In the genomic region with DNA sequence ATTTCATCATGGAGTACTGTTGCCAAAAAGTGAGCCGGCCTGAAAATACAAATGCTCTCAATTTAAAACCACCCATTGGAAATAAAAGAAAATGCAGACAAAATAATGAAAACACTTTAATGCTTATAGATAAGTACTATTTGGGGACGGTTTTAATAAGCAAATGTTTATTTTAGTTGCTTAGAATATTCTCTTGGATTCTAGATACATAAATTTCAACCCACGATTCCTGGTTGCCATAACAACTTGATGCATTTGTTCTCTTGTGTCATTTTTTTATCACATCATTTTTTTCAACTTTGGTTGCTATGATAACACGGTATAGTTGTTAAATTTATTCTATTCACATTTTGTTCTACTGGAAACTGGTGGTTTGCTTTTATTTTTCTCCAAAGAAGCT, we compare ENCODE assay signal across 28 mouse cellular contexts.
DNase-seq lines count a peak whose midpoint lies in the region; ATAC-seq and TF ChIP-seq lines count a peak whose summit lies in the region.
"Had no signal": no experiment of that assay in that cellular context is flagged by ENCODE, and none has a peak within 500 bp of the region (broad histone marks: within the 10 kb centered on the region; RNA-seq: fewer than 3 reads in every experiment).

No protein-coding gene starts in this region.

- peak; percentile 64 for ATAC-seq in forebrain, postnatal 0 days
- no peak for ATAC-seq in midbrain, embryonic 16.5 days
- ATAC-seq in midbrain, embryonic 11.5 days (ENCODE audit: low FRiP score): no peak
- ATAC-seq: intestine, postnatal 0 days had no signal

- H3K9me3 ChIP-seq in forebrain, postnatal 0 days (ENCODE audit: low read length): no peaks in the 10 kb centered on the region
- H3K9me3 ChIP-seq in forebrain, embryonic 10.5 days: no peaks in the 10 kb centered on the region
- no peaks in the 10 kb centered on the region for H3K9me3 ChIP-seq in midbrain, embryonic 16.5 days (replicated peaks; ENCODE audit: control insufficient read depth, low read length, poor library complexity, severe bottlenecking)
- no peaks in the 10 kb centered on the region for H3K9me3 ChIP-seq in midbrain, embryonic 11.5 days (ENCODE audit: control insufficient read depth, low read length)
- H3K9me3 ChIP-seq: hindbrain, embryonic 12.5 days had no signal

- peak overlapping the region; percentile 37; the same call in 1 of the 2 replicates for H3K27ac ChIP-seq in forebrain, postnatal 0 days (ENCODE audit: low read depth, low read length)
- no peak overlapping the region for H3K27ac ChIP-seq in forebrain, embryonic 10.5 days
- peak overlapping the region; percentile 38; the same call in 1 of the 2 replicates for H3K27ac ChIP-seq in midbrain, embryonic 16.5 days (ENCODE audit: low read length)
- H3K27ac ChIP-seq in midbrain, embryonic 11.5 days (ENCODE audit: low read depth, low read length): no peak overlapping the region
- H3K27ac ChIP-seq: gastrocnemius, adult 2 months; hindbrain, embryonic 12.5 days; liver, embryonic 14.5 days; macrophage had no signal

- peak; percentile 71 for DNase-seq in forebrain, postnatal 0 days
- DNase-seq in forebrain, embryonic 10.5 days (ENCODE audit: extremely low spot score, low spot score): no peak
- peak; percentile 41 for DNase-seq in layer of hippocampus, adult 9-10 months (ENCODE audit: low spot score)
- no peak for DNase-seq in layer of hippocampus, adult 11-12 months (ENCODE audit: low spot score)
- DNase-seq in midbrain, embryonic 11.5 days (ENCODE audit: low spot score, missing footprints): no peak
- peak; percentile 49 for DNase-seq in brain, embryonic 14.5 days (ENCODE audit: low read depth)
- no peak for DNase-seq in B cell, adult 2 months
- DNase-seq: adrenal gland, postnatal 25 days; cerebellum, adult 2 months; cerebellum, postnatal 14 days; gastrocnemius, adult 2 months; gastrocnemius, postnatal 36 days; heart, adult 18-20 months; heart, postnatal 36 days; kidney, adult 9 months; kidney, postnatal 10 days; liver; lung, adult 2 months; lung, postnatal 10 days; right cerebral cortex, postnatal 4 days; thymus, postnatal 4 days had no signal

- no peak for TF ChIP-seq CTCF in forebrain, postnatal 0 days (IDR thresholded peaks at IDR 0.05; ENCODE audit: low read depth)
- TF ChIP-seq CTCF in brain, embryonic 14.5 days (IDR thresholded peaks at IDR 0.05; ENCODE audit: borderline replicate concordance, extremely low read depth, insufficient read depth, insufficient read length): no peak

- peaks cover 8% of the 10 kb centered on the region; the same call in 1 of the 2 replicates for H3K4me1 ChIP-seq in forebrain, postnatal 0 days (ENCODE audit: insufficient read depth)
- peaks cover 8% of the 10 kb centered on the region; the same call in 1 of the 2 replicates for H3K4me1 ChIP-seq in forebrain, embryonic 10.5 days
- peaks cover 5% of the 10 kb centered on the region; the same call in 1 of the 2 replicates for H3K4me1 ChIP-seq in midbrain, embryonic 16.5 days (ENCODE audit: control insufficient read depth, insufficient read depth, low read length)
- peaks cover 2% of the 10 kb centered on the region; the same call in 1 of the 2 replicates for H3K4me1 ChIP-seq in midbrain, embryonic 11.5 days (ENCODE audit: control insufficient read depth, insufficient read depth, low read length)
- H3K4me1 ChIP-seq: hindbrain, embryonic 12.5 days had no signal

- H3K4me2 ChIP-seq in forebrain, postnatal 0 days (ENCODE audit: low read depth): no peak overlapping the region
- H3K4me2 ChIP-seq in midbrain, embryonic 16.5 days (ENCODE audit: low read length): no peak overlapping the region
- no peak overlapping the region for H3K4me2 ChIP-seq in midbrain, embryonic 11.5 days
- H3K4me2 ChIP-seq: heart, embryonic 11.5 days; hindbrain, embryonic 12.5 days had no signal

- 37% methylated on average over 4 of the region's 4 CpGs for WGBS in forebrain, postnatal 0 days
- WGBS in forebrain, embryonic 10.5 days: 79% methylated on average over 4 of the region's 4 CpGs
- WGBS in midbrain, embryonic 16.5 days: 57% methylated on average over 4 of the region's 4 CpGs
- 86% methylated on average over 4 of the region's 4 CpGs for WGBS in midbrain, embryonic 11.5 days

- no peak overlapping the region for H3K4me3 ChIP-seq in forebrain, postnatal 0 days (ENCODE audit: low read depth, low read length)
- H3K4me3 ChIP-seq in forebrain, embryonic 10.5 days: no peak overlapping the region
- H3K4me3 ChIP-seq in midbrain, embryonic 16.5 days (ENCODE audit: low read depth, low read length): no peak overlapping the region
- H3K4me3 ChIP-seq in midbrain, embryonic 11.5 days (ENCODE audit: low read depth, low read length): no peak overlapping the region
- H3K4me3 ChIP-seq: erythroblast, embryonic 14.5 days; gastrocnemius, adult 2 months; hindbrain, embryonic 12.5 days had no signal

- no peaks in the 10 kb centered on the region for H3K27me3 ChIP-seq in forebrain, postnatal 0 days (ENCODE audit: insufficient read depth, low read length)
- no peaks in the 10 kb centered on the region for H3K27me3 ChIP-seq in forebrain, embryonic 10.5 days (ENCODE audit: poor library complexity, severe bottlenecking)
- no peaks in the 10 kb centered on the region for H3K27me3 ChIP-seq in midbrain, embryonic 16.5 days (ENCODE audit: control insufficient read depth, insufficient read depth, low read depth, low read length)
- no peaks in the 10 kb centered on the region for H3K27me3 ChIP-seq in midbrain, embryonic 11.5 days (ENCODE audit: control insufficient read depth, insufficient read depth, low read length)
- H3K27me3 ChIP-seq: hindbrain, embryonic 12.5 days had no signal

- no peak overlapping the region for H3K9ac ChIP-seq in forebrain, postnatal 0 days
- no peak overlapping the region for H3K9ac ChIP-seq in midbrain, embryonic 16.5 days (ENCODE audit: low read depth, low read length)
- H3K9ac ChIP-seq in midbrain, embryonic 11.5 days (ENCODE audit: low read length): no peak overlapping the region
- H3K9ac ChIP-seq: hindbrain, embryonic 12.5 days; liver, embryonic 14.5 days had no signal

- H3K36me3 ChIP-seq in forebrain, postnatal 0 days (ENCODE audit: insufficient read depth): no peaks in the 10 kb centered on the region
- H3K36me3 ChIP-seq in forebrain, embryonic 10.5 days (replicated peaks): no peaks in the 10 kb centered on the region
- H3K36me3 ChIP-seq in midbrain, embryonic 16.5 days (ENCODE audit: control insufficient read depth, insufficient read depth, low read length): no peaks in the 10 kb centered on the region
- H3K36me3 ChIP-seq in midbrain, embryonic 11.5 days (ENCODE audit: control insufficient read depth, insufficient read depth, low read length): no peaks in the 10 kb centered on the region
- H3K36me3 ChIP-seq: hindbrain, embryonic 12.5 days had no signal

- no peak for TF ChIP-seq POLR2A in brain, embryonic 14.5 days (IDR thresholded peaks at IDR 0.05; ENCODE audit: borderline replicate concordance, extremely low read depth, insufficient read depth, insufficient read length, poor library complexity, severe bottlenecking)

Comparison
In these comparisons a context has a peak if more than half of its experiments do, and no peak if none do; other contexts are left out.
1. DNase-seq: peak in forebrain, postnatal 0 days (single experiment), layer of hippocampus, adult 9-10 months (single experiment) and brain, embryonic 14.5 days (single experiment); none in forebrain, embryonic 10.5 days (single experiment), layer of hippocampus, adult 11-12 months (single experiment), midbrain, embryonic 11.5 days (single experiment) and B cell, adult 2 months (0 of 2).
2. H3K27ac ChIP-seq: peak in forebrain, postnatal 0 days (single experiment) and midbrain, embryonic 16.5 days (single experiment); none in forebrain, embryonic 10.5 days (single experiment) and midbrain, embryonic 11.5 days (single experiment).